Mouse (Mus musculus) heart, embryonic 14.5 days (tissue): ENCODE data around the gene Samd7. TPM values are rescaled to one million over a fixed set of nuclear protein-coding genes. Genes with fewer than 3 reads are reported as not detected.

ENCODE experiments used
- ATAC-seq: fragments of 200-750 bp; cut with Nextera tagmentation; 2 replicates; pipeline ENCODE4 v1.8.0; 2017; ENCODE audit warnings: low read depth, moderate TSS enrichment; ENCODE audit not compliant: insufficient number of reproducible peaks, insufficient read depth, low FRiP score
- H3K27ac ChIP-seq, 2 experiments: fragments of 200-500 bp in 1 of 2; fragments of 300-500 bp in 1 of 2; sonication (generic) in 1 of 2; replicated peaks in 1 of 2; 2 replicates each; pipeline ENCODE4 v1.5.1; 2012 to 2014; ENCODE audit warnings: low read depth in 2 of 2, low read length in 2 of 2, control low read depth in 1 of 2, mild to moderate bottlenecking in 1 of 2, mixed read lengths in 1 of 2; ENCODE audit not compliant: control insufficient read depth in 1 of 2, insufficient read depth in 1 of 2
- H3K27me3 ChIP-seq: fragments of 300-500 bp; sonication (generic); 2 replicates; pipeline ENCODE4 v1.6.1; 2014; ENCODE audit warnings: mild to moderate bottlenecking, low read length, control low read depth; ENCODE audit not compliant: control insufficient read depth, insufficient read depth
- H3K36me3 ChIP-seq: fragments of 300-500 bp; sonication (generic); 2 replicates; pipeline ENCODE4 v1.6.1; 2014; ENCODE audit warnings: mild to moderate bottlenecking, control low read depth, low read length, mixed read lengths; ENCODE audit not compliant: control insufficient read depth, insufficient read depth
- H3K4me1 ChIP-seq, 2 experiments: fragments of 200-500 bp in 1 of 2; fragments of 300-500 bp in 1 of 2; sonication (generic) in 1 of 2; 2 replicates each; pipeline ENCODE4 v1.6.1; 2012 to 2014; ENCODE audit warnings: low read length in 2 of 2, control low read depth in 1 of 2, mixed read lengths in 1 of 2; ENCODE audit not compliant: control insufficient read depth in 2 of 2, insufficient read depth in 2 of 2
- H3K4me2 ChIP-seq: fragments of 300-500 bp; sonication (generic); 2 replicates; pipeline ENCODE4 v1.6.1; 2014; ENCODE audit warnings: mild to moderate bottlenecking, low read length
- H3K4me3 ChIP-seq, 2 experiments: fragments of 200-500 bp in 1 of 2; fragments of 300-500 bp in 1 of 2; sonication (generic) in 1 of 2; 2 replicates each; pipeline ENCODE4 v1.5.1; 2012 to 2014; ENCODE audit warnings: low read length in 2 of 2, mild to moderate bottlenecking in 2 of 2, control low read depth in 1 of 2, low read depth in 1 of 2, moderate library complexity in 1 of 2; ENCODE audit not compliant: control insufficient read depth in 1 of 2, insufficient read depth in 1 of 2
- H3K9ac ChIP-seq: fragments of 300-500 bp; sonication (generic); 2 replicates; pipeline ENCODE4 v1.6.1; 2014; ENCODE audit warnings: mild to moderate bottlenecking, low read length
- H3K9me3 ChIP-seq: fragments of 300-500 bp; sonication (generic); 2 replicates; pipeline ENCODE4 v1.6.1; 2016; ENCODE audit warnings: low read length, control low read depth; ENCODE audit not compliant: control insufficient read depth
- WGBS: fragments of 180-500 bp; shearing (Covaris S2); extraction: QIAGEN DNeasy Blood & Tissue Kit; methylation state at CpG from one replicate; pipeline ENCODE4 v1.1.7; 2014; 5-methylcytosine and 5-hydroxymethylcytosine counted together
- polyA plus RNA-seq: library from polyadenylated mRNA; unstranded; fragments of >200 nt; fragmentation: Nextera tagmentation; extraction: Ambion mirVana; gene quantifications from 2 replicates; pipeline ENCODE4 v1.2.1, GENCODE M21; 2014

Gene Samd7
- polyA plus RNA-seq, 1 experiment from 2014 or later: not detected

GRCm38 (mm10) chr3:30764877-30765276 lies 18.8 kb downstream of the Samd7 start:
- no peaks in the 10 kb centered on the region for H3K27me3 ChIP-seq
- H3K4me1 ChIP-seq: peaks cover 13 to 15% of the 10 kb centered on the region in 2 experiments
- no peak overlapping the region for H3K4me2 ChIP-seq
- no peak for ATAC-seq
- no peak overlapping the region for H3K4me3 ChIP-seq
- no peak overlapping the region for H3K27ac ChIP-seq
- no peak overlapping the region for H3K9ac ChIP-seq
- no peaks in the 10 kb centered on the region for H3K9me3 ChIP-seq
- no peaks in the 10 kb centered on the region for H3K36me3 ChIP-seq
- WGBS: 85% methylated on average over 4 of the region's 4 CpGs

- H3K9ac ChIP-seq: no peak overlapping the region
- peak overlapping the region in 1 of 2 experiments; percentile 43; a peak in 1 of 4 replicates for H3K27ac ChIP-seq
- H3K27me3 ChIP-seq: no peaks in the 10 kb centered on the region
- H3K9me3 ChIP-seq: no peaks in the 10 kb centered on the region
- WGBS: 44% methylated on average over 10 of the region's 10 CpGs
- peak overlapping the region; percentile 54 for H3K4me2 ChIP-seq
- no peak overlapping the region for H3K4me3 ChIP-seq
- no peaks in the 10 kb centered on the region for H3K36me3 ChIP-seq
- H3K4me1 ChIP-seq: peaks cover 13 to 15% of the 10 kb centered on the region in 2 experiments
- peak; percentile 70 for ATAC-seq
These were observed 19.4 kb downstream of the Samd7 start for GRCm38 (mm10) chr3:30765311-30766027.

- Histone ChIP-seq H3K4me2 (peak overlapping the region; percentile 54), H3K4me3 (no peak overlapping the region), H3K36me3 (no peaks in the 10 kb centered on the region), H3K27me3 (no peaks in the 10 kb centered on the region), H3K9ac (no peak overlapping the region), H3K4me1 (peaks cover 13 to 15% of the 10 kb centered on the region in 2 experiments), H3K27ac (peak overlapping the region; percentile 43 to 58; a peak in 3 of 4 replicates), H3K9me3 (no peaks in the 10 kb centered on the region)
- WGBS: 31% methylated on average over 7 of the region's 7 CpGs
- peak; percentile 66; the same call in 1 of the 2 replicates for ATAC-seq
These were observed 20.1 kb downstream of the Samd7 start for GRCm38 (mm10) chr3:30766177-30766576.

GRCm38 (mm10) chr3:30767271-30767670 lies 21.2 kb downstream of the Samd7 start:
- Histone ChIP-seq H3K4me3 (no peak overlapping the region), H3K9ac (no peak overlapping the region), H3K36me3 (no peaks in the 10 kb centered on the region), H3K4me1 (peaks cover 13 to 15% of the 10 kb centered on the region in 2 experiments), H3K27ac (no peak overlapping the region), H3K27me3 (no peaks in the 10 kb centered on the region), H3K9me3 (no peaks in the 10 kb centered on the region), H3K4me2 (no peak overlapping the region)
- ATAC-seq: no peak
- WGBS: 77% methylated on average over 6 of the region's 6 CpGs

- Histone ChIP-seq H3K4me3 (no peak overlapping the region), H3K9ac (no peak overlapping the region), H3K4me2 (no peak overlapping the region), H3K36me3 (no peaks in the 10 kb centered on the region), H3K4me1 (peaks cover 13 to 15% of the 10 kb centered on the region in 2 experiments), H3K27me3 (no peaks in the 10 kb centered on the region), H3K27ac (no peak overlapping the region), H3K9me3 (no peaks in the 10 kb centered on the region)
- WGBS: 58% methylated on average over 10 of the region's 10 CpGs
- no peak for ATAC-seq
These were observed 23.8 kb downstream of the Samd7 start for GRCm38 (mm10) chr3:30769755-30770515.

- Histone ChIP-seq H3K9ac (no peak overlapping the region), H3K36me3 (no peaks in the 10 kb centered on the region), H3K9me3 (no peaks in the 10 kb centered on the region), H3K27ac (no peak overlapping the region), H3K4me3 (no peak overlapping the region), H3K4me2 (no peak overlapping the region), H3K4me1 (no peaks in the 10 kb centered on the region), H3K27me3 (no peaks in the 10 kb centered on the region)
- WGBS: 97% methylated on average over 1 of the region's 1 CpGs
- ATAC-seq: no peak
These were observed 25.5 kb downstream of the Samd7 start for GRCm38 (mm10) chr3:30771560-30771959.

- WGBS: 62% methylated on average over 4 of the region's 4 CpGs
- Histone ChIP-seq H3K27me3 (no peaks in the 10 kb centered on the region), H3K9ac (no peak overlapping the region), H3K4me2 (no peak overlapping the region), H3K9me3 (no peaks in the 10 kb centered on the region), H3K27ac (no peak overlapping the region), H3K4me3 (no peak overlapping the region), H3K4me1 (no peaks in the 10 kb centered on the region), H3K36me3 (no peaks in the 10 kb centered on the region)
- no peak for ATAC-seq
These were observed 26.5 kb downstream of the Samd7 start for GRCm38 (mm10) chr3:30772631-30773030.
